Mouse (Mus musculus): Measurements from ENCODE around the gene 4930432K21Rik. TPM values are rescaled to one million over a fixed set of nuclear protein-coding genes. Genes with fewer than 3 reads are reported as not detected.

The 4930432K21Rik gene
- polyA plus RNA-seq, 1 experiment from 2014 or later = 1.8 TPM

DNA sequence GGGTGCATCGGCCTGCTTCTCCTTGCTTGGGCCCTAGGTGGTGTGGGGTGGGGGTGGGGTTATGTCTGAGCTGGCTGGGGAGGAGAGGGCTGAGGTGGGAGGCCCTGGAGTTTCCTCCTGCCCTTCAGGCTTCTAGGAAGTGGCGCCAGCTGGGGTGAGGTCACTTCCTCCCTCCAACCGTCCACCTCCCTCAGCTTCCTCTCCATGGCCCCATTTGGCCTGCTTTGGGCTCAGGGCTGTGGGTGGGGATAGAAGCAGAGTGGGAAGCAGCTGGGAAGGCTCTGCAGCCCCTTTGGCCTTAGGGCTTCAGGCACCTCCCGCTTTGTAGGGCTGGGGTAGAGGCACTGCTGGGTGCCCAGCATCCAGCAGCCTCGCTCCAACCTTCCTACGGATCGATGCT, 60.0 kb downstream of the 4930432K21Rik start:
- Histone ChIP-seq H3K27ac (replicated peaks) (peak overlapping the region; percentile 45), H3K36me3 (replicated peaks) (peaks cover 60% of the 10 kb centered on the region)
- peak; percentile 43 for DNase-seq (ENCODE audit: low spot score)

DNA sequence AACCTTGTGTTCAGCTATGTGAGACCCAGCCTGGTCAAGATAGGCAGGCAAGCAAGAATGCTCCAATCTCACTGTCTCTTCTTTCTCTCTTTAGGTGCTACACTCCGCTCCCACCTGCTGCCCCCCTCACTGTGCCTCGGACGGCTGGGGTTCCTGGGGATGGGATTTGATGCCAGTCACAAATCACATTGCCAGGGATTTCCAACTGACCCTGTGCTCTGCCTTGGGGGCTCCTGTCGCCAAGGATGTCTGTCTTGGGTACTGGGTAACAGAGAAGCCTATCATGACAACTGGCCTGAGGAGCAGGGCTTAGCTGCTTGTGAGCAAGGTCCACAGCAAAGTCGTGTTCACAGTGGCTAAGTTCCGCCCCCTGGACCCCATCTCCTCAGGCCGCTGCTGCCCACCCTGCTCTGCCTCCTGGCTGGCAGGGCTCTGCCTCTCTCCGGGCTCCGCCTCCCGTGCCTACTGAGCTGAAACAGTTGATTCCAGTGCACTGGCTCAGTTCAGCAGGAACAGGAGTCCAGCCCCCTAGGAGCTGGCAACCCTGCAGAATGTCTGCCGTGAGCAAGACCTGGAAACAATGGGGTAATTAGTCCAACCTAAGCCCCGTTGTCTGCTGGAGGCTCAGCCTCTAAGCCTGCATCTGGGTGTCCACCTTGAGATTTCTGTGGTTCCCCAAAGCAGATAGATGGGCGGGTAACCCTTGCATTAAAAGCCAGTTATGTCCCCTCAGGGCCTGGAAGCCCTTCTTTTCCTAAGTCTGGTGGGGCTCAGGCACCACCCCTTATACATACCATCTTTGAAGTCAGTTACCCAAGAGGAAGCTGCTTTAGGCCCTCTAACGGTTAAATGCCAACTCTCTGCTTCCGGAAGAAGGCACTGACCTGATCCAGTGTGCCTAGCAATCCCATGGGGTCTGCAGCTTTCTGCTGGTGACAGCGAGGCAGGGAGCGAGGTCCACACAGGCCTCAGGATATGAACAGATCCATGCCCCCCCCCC, 60.9 kb downstream of the 4930432K21Rik start:
- no peaks in the 10 kb centered on the region for H3K27me3 ChIP-seq (replicated peaks; ENCODE audit: low read depth, poor library complexity, severe bottlenecking)
- H3K36me3 ChIP-seq (replicated peaks) = peaks cover 68% of the 10 kb centered on the region
- H3K4me1 ChIP-seq = peaks cover 33% of the 10 kb centered on the region
- no peaks in the 10 kb centered on the region for H3K9me3 ChIP-seq
- H3K27ac ChIP-seq (replicated peaks) = peak overlapping the region; percentile 45
- no peak for DNase-seq (ENCODE audit: low spot score)
- WGBS = 49% methylated on average over 17 of the region's 17 CpGs
- H3K4me3 ChIP-seq = peak overlapping the region; percentile 16; the same call in 1 of the 2 replicates

More for the DNA sequence above, 60.0 kb downstream of the 4930432K21Rik start:
- 64% methylated on average over 7 of the region's 7 CpGs for WGBS
- H3K27me3 ChIP-seq (replicated peaks; ENCODE audit: low read depth, poor library complexity, severe bottlenecking) = peaks cover under 1% of the 10 kb centered on the region; the same call in 1 of the 2 replicates
- H3K9me3 ChIP-seq = no peaks in the 10 kb centered on the region
- H3K4me1 ChIP-seq = peaks cover 42% of the 10 kb centered on the region
- H3K4me3 ChIP-seq = 0 out of 2 replicates have a peak overlapping the region, but pooled peaks have one; percentile 5

DNA sequence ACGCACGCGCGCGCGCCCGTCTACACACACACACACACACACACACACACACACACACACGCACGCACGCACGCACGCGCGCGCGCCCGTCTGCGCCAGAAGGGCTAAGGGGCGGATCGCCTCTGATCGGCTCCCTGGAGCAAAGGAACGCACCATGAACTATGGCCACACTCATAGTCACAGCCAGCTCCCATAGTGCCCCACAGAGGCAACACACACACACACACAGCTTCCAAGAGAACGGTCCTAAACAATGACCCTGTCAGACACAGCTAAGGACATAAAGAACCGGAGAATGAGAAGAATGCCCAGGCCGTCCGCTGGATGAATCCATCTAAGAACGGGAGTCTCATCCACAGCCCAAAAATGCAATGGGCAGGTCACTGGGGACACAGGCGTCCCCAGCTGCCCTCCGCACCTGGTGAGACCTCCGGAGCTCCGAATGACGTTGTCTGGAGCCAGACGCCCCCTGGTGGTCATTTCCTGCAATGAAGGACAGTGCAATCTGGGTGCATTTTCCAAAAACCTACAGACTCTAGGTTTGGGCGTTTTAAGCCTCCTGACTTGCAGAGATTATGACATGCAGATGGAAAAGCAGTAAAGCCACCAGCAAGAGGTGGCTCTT, 62.5 kb downstream of the 4930432K21Rik start:
- Histone ChIP-seq H3K36me3 (replicated peaks) (peaks cover 84% of the 10 kb centered on the region), H3K27me3 (replicated peaks; ENCODE audit: low read depth, poor library complexity, severe bottlenecking) (no peaks in the 10 kb centered on the region), H3K27ac (replicated peaks) (no peak overlapping the region), H3K4me1 (peaks cover 26% of the 10 kb centered on the region), H3K4me3 (0 out of 2 replicates have a peak overlapping the region, but pooled peaks have one; percentile 8), H3K9me3 (no peaks in the 10 kb centered on the region)
- 62% methylated on average over 34 of the region's 34 CpGs for WGBS
- DNase-seq (ENCODE audit: low spot score) = peak; percentile 84

DNA sequence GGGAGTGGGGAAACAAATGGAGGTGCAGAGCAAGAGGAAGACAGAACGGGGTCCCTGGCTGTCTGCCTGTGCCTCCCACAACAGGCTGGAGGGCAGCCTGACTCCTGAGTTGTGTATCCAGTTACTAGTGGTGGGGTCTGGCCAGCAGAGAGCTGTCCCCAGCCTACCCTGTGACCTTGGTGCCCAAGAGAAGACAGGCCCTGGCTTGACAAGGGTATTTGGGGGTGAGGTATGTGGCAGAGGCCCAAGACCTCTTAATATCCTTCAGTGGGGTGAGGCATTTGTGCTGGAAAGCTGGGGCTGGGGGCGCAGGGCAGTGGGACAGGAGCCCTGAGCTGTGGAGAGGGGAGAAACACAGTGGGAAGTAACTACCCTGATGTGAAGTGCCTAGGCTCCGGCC, 63.4 kb downstream of the 4930432K21Rik start:
- no peaks in the 10 kb centered on the region for H3K9me3 ChIP-seq
- H3K27ac ChIP-seq (replicated peaks) = no peak overlapping the region
- peaks cover 87% of the 10 kb centered on the region for H3K36me3 ChIP-seq (replicated peaks)
- H3K4me3 ChIP-seq = no peak overlapping the region
- no peaks in the 10 kb centered on the region for H3K27me3 ChIP-seq (replicated peaks; ENCODE audit: low read depth, poor library complexity, severe bottlenecking)
- peaks cover 26% of the 10 kb centered on the region for H3K4me1 ChIP-seq
- WGBS = 94% methylated on average over 3 of the region's 3 CpGs
- DNase-seq (ENCODE audit: low spot score) = no peak

DNA sequence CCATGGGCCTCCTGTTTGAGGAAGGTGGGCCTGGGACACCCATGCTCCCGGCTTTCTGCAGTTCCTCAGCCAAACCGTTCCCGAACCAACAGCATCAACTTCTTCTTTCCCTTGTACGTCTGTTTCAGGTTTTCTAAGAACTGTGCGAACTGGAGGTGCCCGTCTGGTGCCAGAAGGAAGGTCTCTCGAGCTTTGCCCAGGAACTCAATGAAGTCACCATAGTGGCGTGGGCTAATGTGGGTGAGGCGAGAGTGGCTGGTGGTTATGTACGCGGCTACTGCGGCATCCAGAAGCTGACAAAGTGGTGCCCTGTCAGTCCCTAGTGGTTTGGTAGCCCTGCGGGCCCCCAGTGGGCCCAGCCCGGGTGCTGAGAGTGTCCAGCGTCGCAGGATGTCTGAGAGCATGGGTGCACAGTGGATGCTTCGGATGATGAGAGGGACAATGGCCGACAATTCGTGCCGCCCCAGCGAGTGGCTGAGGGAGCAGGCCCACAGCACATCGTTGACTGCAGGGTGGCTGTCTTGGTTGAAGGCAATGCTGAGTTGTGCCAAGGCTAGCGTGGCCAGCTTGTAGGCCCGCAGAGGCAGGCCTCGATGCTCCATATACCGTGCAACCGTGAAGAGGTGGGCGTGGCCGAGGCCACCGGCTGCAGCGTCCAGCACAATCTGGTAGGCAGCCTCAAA, 64.2 kb downstream of the 4930432K21Rik start:
- H3K4me1 ChIP-seq = peaks cover 26% of the 10 kb centered on the region
- H3K27ac ChIP-seq (replicated peaks) = no peak overlapping the region
- WGBS = 94% methylated on average over 31 of the region's 31 CpGs
- no peak for DNase-seq (ENCODE audit: low spot score)
- H3K4me3 ChIP-seq = no peak overlapping the region
- H3K27me3 ChIP-seq (replicated peaks; ENCODE audit: low read depth, poor library complexity, severe bottlenecking) = no peaks in the 10 kb centered on the region
- H3K9me3 ChIP-seq = no peaks in the 10 kb centered on the region
- peaks cover 89% of the 10 kb centered on the region for H3K36me3 ChIP-seq (replicated peaks)

DNA sequence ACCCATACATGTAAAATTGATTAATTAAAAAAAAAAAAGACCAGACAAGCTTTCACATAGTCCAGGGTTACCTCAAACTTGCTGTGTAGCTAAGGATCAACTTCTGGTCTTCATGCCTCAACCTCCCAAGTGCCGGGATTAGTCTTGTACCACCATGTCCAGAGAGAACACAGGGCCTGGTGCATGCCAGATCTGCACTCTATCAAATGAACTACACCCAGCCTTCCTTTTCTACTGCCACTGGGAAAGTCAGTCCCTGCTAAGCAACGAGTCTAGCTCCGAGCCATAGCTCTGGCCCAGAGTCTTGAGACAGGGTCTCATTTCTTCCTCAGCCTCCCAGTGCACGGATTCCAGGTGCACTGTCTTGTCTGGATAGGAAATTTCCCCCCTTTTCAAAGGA, 65.5 kb downstream of the 4930432K21Rik start:
- DNase-seq (ENCODE audit: low spot score) = no peak
- peaks cover 18% of the 10 kb centered on the region for H3K4me1 ChIP-seq
- H3K9me3 ChIP-seq = no peaks in the 10 kb centered on the region
- H3K36me3 ChIP-seq (replicated peaks) = peaks cover 99% of the 10 kb centered on the region
- 91% methylated on average over 4 of the region's 4 CpGs for WGBS
- H3K27ac ChIP-seq (replicated peaks) = no peak overlapping the region
- no peaks in the 10 kb centered on the region for H3K27me3 ChIP-seq (replicated peaks; ENCODE audit: low read depth, poor library complexity, severe bottlenecking)
- H3K4me3 ChIP-seq = no peak overlapping the region

DNA sequence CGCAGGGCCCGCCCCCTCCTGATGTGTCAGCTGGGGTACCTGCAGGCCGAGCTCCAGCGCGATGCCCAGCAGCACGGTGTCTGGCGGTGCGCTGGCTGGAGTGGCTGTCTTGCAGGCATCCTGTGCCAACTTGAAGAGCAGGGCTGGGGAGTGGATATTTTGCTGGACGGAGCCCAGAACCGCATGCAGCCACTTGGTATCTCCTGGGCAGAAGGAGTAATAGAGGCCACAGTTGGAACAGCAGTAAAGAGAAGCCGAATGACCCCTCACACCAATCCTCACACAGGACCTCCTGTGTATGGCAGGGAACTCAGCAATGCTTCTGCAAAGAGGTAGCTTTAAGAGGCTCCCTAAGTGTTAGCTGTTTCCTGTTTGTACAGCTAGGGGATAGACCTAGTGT, 69.4 kb downstream of the 4930432K21Rik start:
- Histone ChIP-seq H3K27me3 (replicated peaks; ENCODE audit: low read depth, poor library complexity, severe bottlenecking) (no peaks in the 10 kb centered on the region), H3K4me3 (no peak overlapping the region), H3K36me3 (replicated peaks) (peaks cover 99% of the 10 kb centered on the region), H3K27ac (replicated peaks) (no peak overlapping the region), H3K9me3 (no peaks in the 10 kb centered on the region), H3K4me1 (no peaks in the 10 kb centered on the region)
- DNase-seq (ENCODE audit: low spot score) = no peak
- 93% methylated on average over 11 of the region's 11 CpGs for WGBS

DNA sequence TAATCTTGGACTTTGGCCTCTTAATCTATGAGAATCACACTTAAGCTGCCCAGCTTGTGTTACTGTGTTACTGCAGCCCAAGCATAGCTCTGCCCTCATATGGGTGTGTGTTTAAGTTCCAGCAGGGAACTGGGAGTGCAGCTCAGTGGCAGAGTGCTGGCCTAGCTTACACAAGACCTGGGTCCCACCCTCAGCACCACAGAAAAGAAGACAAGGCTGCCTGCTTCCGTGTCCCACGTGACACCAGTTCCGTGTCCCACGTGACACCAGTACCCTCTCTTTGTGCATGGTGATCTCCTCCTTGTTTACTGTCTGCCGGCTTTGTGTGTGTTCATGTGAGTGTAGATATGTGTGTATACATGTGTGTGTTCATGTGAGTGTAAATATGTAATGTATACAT, 70.3 kb downstream of the 4930432K21Rik start:
- Histone ChIP-seq H3K9me3 (no peaks in the 10 kb centered on the region), H3K27ac (replicated peaks) (no peak overlapping the region), H3K36me3 (replicated peaks) (peaks cover 99% of the 10 kb centered on the region), H3K4me1 (no peaks in the 10 kb centered on the region), H3K4me3 (no peak overlapping the region), H3K27me3 (replicated peaks; ENCODE audit: low read depth, poor library complexity, severe bottlenecking) (no peaks in the 10 kb centered on the region)
- WGBS = 94% methylated on average over 5 of the region's 5 CpGs
- no peak for DNase-seq (ENCODE audit: low spot score)

DNA sequence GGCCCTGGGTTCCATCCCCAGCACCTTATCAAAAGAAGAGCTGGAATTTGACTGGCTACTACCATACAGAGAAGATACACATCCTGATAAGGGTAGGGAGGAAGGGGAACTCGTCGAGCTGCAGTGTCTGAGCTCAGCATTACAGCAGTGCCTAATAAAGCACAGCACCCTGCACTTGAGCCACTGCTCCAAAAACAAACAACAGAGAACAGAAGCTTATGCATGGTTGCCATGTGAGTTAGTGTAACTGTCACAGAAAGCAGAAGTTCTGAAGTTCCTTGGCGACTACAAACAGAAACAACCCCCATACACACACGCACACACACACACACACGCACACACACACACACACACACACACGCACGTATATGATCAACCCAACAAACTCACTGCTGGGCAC, 72.3 kb downstream of the 4930432K21Rik start:
- WGBS = 84% methylated on average over 7 of the region's 7 CpGs
- H3K4me1 ChIP-seq = no peaks in the 10 kb centered on the region
- no peaks in the 10 kb centered on the region for H3K27me3 ChIP-seq (replicated peaks; ENCODE audit: low read depth, poor library complexity, severe bottlenecking)
- no peak for DNase-seq (ENCODE audit: low spot score)
- peaks cover 99% of the 10 kb centered on the region for H3K36me3 ChIP-seq (replicated peaks)
- no peak overlapping the region for H3K27ac ChIP-seq (replicated peaks)
- H3K4me3 ChIP-seq = no peak overlapping the region
- H3K9me3 ChIP-seq = no peaks in the 10 kb centered on the region

MicroRNAs within 50 kb of the gene (microRNA counts, 519-probe panel; counts per million panel counts)
- microRNA mmu-miR-181c (188 counts per million, percentile 57 among the panel's probes with 10 or more counts), microRNA mmu-miR-23a (4,839 counts per million, percentile 85 among the panel's probes with 10 or more counts), microRNA mmu-miR-27a (5,945 counts per million, percentile 94 among the panel's probes with 10 or more counts)

Small RNAs within 50 kb of the gene (microRNA-seq; reads per million reads assigned to microRNA genes)
- not detected for gene Gm25110
- gene Mir181c = 5,032 reads per million, percentile 89 among the genes with 10 or more reads in this experiment
- 4,564 reads per million, percentile 88 among the genes with 10 or more reads in this experiment for gene Mir181d
- gene Mir23a = 5,023 reads per million, percentile 89 among the genes with 10 or more reads in this experiment
- not detected for gene Mir24-2
- gene Mir27a = 148 reads per million, percentile 53 among the genes with 10 or more reads in this experiment
- gene Mir3074-2 = not detected

Other genes with a start within 250 kb of the 4930432K21Rik start
- 12.4 and 13.9 TPM in 2 replicates for gene Adgrl1, start 247.9 kb upstream of the 4930432K21Rik start, polyA plus RNA-seq (2016; fragmentation: Nextera tagmentation; extraction: Ambion mirVana)
- gene Gm10644, start 192.8 kb upstream of the 4930432K21Rik start, polyA plus RNA-seq (2016; fragmentation: Nextera tagmentation; extraction: Ambion mirVana) = 0.54 and 1.0 TPM in 2 replicates
- 95.4 and 105 TPM in 2 replicates for gene Asf1b, start 192.5 kb upstream of the 4930432K21Rik start, polyA plus RNA-seq (2016; fragmentation: Nextera tagmentation; extraction: Ambion mirVana)
- 150 and 153 TPM in 2 replicates for gene Prkaca, start 175.0 kb upstream of the 4930432K21Rik start, polyA plus RNA-seq (2016; fragmentation: Nextera tagmentation; extraction: Ambion mirVana)
- 12.1 and 12.2 TPM in 2 replicates for gene Samd1, start 150.4 kb upstream of the 4930432K21Rik start, polyA plus RNA-seq (2016; fragmentation: Nextera tagmentation; extraction: Ambion mirVana)
- 0.60 and 1.0 TPM in 2 replicates for gene 1700067K01Rik, start 146.5 kb upstream of the 4930432K21Rik start, polyA plus RNA-seq (2016; fragmentation: Nextera tagmentation; extraction: Ambion mirVana)
- gene 2210011C24Rik, start 135.9 kb upstream of the 4930432K21Rik start, polyA plus RNA-seq (2016; fragmentation: Nextera tagmentation; extraction: Ambion mirVana) = 0.28 TPM in 1 of 2 replicates, not detected in the other
- 9.3 and 11.5 TPM in 2 replicates for gene Palm3, start 126.6 kb upstream of the 4930432K21Rik start, polyA plus RNA-seq (2016; fragmentation: Nextera tagmentation; extraction: Ambion mirVana)
- 0.16 and 0.29 TPM in 2 replicates for gene Il27ra, start 105.4 kb upstream of the 4930432K21Rik start, polyA plus RNA-seq (2016; fragmentation: Nextera tagmentation; extraction: Ambion mirVana)
- gene Rln3, start 103.0 kb upstream of the 4930432K21Rik start, polyA plus RNA-seq (2016; fragmentation: Nextera tagmentation; extraction: Ambion mirVana) = not detected in 2 replicates
- gene Gm10643, start 82.9 kb upstream of the 4930432K21Rik start, polyA plus RNA-seq (2016; fragmentation: Nextera tagmentation; extraction: Ambion mirVana) = 1.1 and 1.4 TPM in 2 replicates
- 9.7 TPM in 2 replicates for gene Rfx1, start 81.2 kb upstream of the 4930432K21Rik start, polyA plus RNA-seq (2016; fragmentation: Nextera tagmentation; extraction: Ambion mirVana)
- 15.9 and 18.0 TPM in 2 replicates for gene Dcaf15, start 43.3 kb upstream of the 4930432K21Rik start, polyA plus RNA-seq (2016; fragmentation: Nextera tagmentation; extraction: Ambion mirVana)
- 0.08 and 0.12 TPM in 2 replicates for gene Podnl1, start 22.0 kb upstream of the 4930432K21Rik start, polyA plus RNA-seq (2016; fragmentation: Nextera tagmentation; extraction: Ambion mirVana)
- 20.4 and 21.0 TPM in 2 replicates for gene Cc2d1a, start 89 bp upstream of the 4930432K21Rik start, polyA plus RNA-seq (2016; fragmentation: Nextera tagmentation; extraction: Ambion mirVana)
- 2.4 and 3.5 TPM in 2 replicates for gene Nanos3, start 37.2 kb downstream of the 4930432K21Rik start, polyA plus RNA-seq (2016; fragmentation: Nextera tagmentation; extraction: Ambion mirVana)
- gene Zswim4, start 89.0 kb downstream of the 4930432K21Rik start, polyA plus RNA-seq (2016; fragmentation: Nextera tagmentation; extraction: Ambion mirVana) = 37.2 and 41.7 TPM in 2 replicates
- gene D8Ertd738e, start 101.7 kb downstream of the 4930432K21Rik start, polyA plus RNA-seq (2016; fragmentation: Nextera tagmentation; extraction: Ambion mirVana) = 409 and 427 TPM in 2 replicates
- 64.0 and 64.2 TPM in 2 replicates for gene Mri1, start 109.3 kb downstream of the 4930432K21Rik start, polyA plus RNA-seq (2016; fragmentation: Nextera tagmentation; extraction: Ambion mirVana)
- 21.9 and 24.6 TPM in 2 replicates for gene Ccdc130, start 122.4 kb downstream of the 4930432K21Rik start, polyA plus RNA-seq (2016; fragmentation: Nextera tagmentation; extraction: Ambion mirVana)
- 4.4 and 5.5 TPM in 2 replicates for gene Cacna1a, start 240.4 kb downstream of the 4930432K21Rik start, polyA plus RNA-seq (2016; fragmentation: Nextera tagmentation; extraction: Ambion mirVana)